Mouse (Mus musculus) A20 (cell line): ENCODE results near the gene Syce3.

Source experiments
- DNase-seq: peaks from one replicate; pipeline ENCODE4 v3.0.0-alpha.2; 2011; ENCODE audit warnings: low read depth, low spot score

Syce3 gene

DNA sequence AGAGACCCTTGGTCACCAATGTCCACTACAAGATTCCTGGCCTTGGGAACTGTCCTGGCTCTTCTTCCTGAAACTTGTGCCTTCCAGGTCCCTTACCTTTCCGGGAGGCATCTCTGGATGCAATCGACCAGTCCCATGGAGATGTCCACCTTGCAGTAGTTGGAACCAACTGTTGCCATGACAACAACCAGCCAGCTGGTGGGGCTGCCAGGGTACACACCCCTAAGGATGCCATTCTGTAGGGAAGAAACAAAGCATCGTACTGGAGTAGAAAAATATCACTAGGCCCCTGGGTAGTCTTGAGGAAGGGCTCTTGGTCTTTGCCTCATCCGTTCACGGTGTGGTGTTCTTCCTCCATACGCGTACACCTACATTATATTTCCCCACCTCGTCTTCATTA is 14.3 kb upstream of the Syce3 start:
- no peak for DNase-seq

- no peak for DNase-seq
These were observed 11.6 kb upstream of the Syce3 start for GRCm38 (mm10) chr15:89421938-89422337.

- DNase-seq = no peak
These were observed 5.0 kb upstream of the Syce3 start for GRCm38 (mm10) chr15:89415282-89415681.

- DNase-seq = no peak
These were observed 3.6 kb downstream of the Syce3 start for GRCm38 (mm10) chr15:89406691-89407090.

DNA sequence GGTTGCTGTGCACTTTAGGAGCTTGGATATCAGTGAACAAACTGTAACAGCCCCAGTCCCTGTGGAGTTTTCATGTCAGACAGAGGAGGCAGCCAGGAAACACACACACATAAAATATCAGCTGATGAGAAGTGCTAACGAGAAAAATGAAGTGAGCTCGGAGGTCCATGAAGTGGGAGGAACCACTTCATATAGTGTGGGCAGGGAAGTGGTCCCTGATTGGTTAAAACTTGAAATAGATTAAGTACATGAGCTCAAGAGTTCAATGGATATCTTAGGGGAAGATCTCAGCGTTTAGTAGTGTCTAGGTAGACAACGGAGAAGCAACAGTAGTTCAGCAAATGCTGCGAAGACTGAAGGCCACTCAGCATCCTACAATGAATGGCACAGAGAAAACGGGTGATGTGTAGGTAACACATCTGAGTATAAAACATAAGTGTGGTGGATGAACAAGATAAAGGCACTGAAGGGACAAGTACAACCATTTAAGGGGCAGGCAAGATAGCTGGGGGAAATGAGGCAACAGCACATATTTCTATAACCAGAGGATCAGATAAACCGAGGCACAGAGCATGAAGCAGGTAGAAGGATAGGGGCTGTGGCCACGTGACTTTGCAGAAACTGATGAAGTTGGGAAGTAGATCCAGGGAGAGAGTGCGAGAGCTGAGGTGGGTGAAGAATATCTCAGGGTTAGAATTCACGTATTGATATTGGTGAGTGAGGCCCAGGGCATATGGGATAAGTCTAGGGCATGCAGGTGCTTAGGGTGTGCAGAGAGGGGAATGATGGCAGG is 5.3 kb downstream of the Syce3 start:
- no peak for DNase-seq

DNA sequence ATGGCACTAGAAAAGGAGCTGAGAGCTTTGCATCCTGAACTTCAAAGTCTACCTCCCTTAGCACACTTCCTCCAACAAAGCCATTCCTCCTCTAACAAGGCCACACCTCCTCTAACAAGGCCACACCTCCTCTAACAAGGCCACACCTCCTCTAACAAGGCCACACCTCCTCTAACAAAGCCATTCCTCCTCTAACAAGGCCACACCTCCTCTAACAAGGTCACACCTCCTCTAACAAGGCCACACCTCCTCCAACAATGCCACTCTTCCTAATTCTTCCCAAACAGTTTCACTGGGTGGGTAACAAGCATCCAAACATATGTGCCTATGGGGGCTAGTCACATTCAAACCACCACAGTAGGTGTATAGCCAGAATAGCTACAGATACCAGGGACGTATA is 7.8 kb downstream of the Syce3 start:
- peak; percentile 20 for DNase-seq

GRCm38 (mm10) chr15:89399716-89400115 is 10.6 kb downstream of the Syce3 start:
- DNase-seq = no peak

- no peak for DNase-seq
These were observed 12.2 kb downstream of the Syce3 start for GRCm38 (mm10) chr15:89398146-89398545.

- DNase-seq = no peak
These were observed 13.4 kb downstream of the Syce3 start for GRCm38 (mm10) chr15:89396883-89397282.

DNA sequence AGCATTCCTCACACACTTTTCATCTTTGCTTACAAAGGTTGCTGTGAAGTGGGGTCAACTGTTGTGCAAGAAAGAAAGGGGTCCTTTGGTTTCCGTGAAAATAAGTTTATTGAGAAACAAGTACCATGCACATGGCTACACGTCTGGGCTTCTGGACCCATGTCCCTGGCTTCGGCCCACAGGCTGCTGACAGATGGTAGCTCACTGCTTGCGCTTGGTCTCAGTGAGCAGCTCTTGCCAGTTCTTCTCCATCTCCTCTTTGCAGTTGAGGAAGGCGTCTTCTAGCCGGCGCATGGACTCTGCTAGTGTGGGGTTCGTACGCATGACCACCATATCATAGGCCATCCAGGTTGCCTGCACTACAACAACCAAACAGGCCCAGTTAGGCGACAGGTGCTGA is 20.2 kb downstream of the Syce3 start:
- no peak for DNase-seq

DNA sequence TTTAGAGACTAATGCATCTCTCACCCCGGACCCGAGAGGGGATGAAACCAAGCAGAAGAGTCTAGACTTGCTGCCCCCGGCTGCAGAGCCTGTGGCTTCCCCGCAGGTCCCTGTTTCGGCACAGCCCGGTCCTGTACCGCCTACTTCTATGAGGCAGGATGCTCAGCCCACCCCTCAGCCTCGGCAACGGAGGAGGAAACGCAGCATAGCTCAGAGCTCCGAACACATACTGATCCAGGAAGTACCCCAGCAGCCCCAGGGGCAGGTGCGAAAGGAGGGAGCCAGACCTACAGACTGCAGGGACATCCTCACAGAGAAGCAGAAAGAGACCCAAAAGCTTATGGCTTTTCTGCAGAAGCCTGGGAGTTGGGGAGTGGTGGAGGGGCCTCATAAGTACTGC is 23.2 kb downstream of the Syce3 start:
- no peak for DNase-seq

DNA sequence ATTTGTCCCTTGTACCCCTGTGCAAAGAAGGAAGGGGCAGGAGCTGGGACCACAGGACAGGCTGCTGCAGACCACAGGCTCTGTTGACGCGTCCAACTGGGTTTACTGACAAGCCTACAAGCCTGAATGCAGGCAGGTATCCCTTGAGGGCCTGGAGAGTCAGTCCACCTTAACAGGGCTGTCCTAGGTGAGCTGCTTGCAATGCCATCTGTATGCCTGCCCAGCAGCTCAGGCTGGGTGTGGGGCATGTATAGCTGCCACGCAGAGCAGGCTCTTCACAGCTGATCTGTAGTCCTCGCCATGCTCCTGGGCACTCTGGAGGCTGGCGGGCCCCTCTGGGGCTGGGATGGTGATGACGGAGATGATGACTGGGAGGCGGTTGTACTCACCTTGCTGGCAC is 25.7 kb downstream of the Syce3 start, which contains the start of gene Klhdc7b:
Klhdc7b (plus strand) TSS at position 301 of the 400 bp plus-strand sequence.
- DNase-seq = no peak

GRCm38 (mm10) chr15:89379429-89379828 is 30.9 kb downstream of the Syce3 start:
- no peak for DNase-seq

- DNase-seq = no peak
These were observed 31.4 kb downstream of the Syce3 start, which contains the start of gene Odf3b for GRCm38 (mm10) chr15:89378831-89379401. Gene Odf3b, minus strand, starts transcription at chr15:89379282.

DNA sequence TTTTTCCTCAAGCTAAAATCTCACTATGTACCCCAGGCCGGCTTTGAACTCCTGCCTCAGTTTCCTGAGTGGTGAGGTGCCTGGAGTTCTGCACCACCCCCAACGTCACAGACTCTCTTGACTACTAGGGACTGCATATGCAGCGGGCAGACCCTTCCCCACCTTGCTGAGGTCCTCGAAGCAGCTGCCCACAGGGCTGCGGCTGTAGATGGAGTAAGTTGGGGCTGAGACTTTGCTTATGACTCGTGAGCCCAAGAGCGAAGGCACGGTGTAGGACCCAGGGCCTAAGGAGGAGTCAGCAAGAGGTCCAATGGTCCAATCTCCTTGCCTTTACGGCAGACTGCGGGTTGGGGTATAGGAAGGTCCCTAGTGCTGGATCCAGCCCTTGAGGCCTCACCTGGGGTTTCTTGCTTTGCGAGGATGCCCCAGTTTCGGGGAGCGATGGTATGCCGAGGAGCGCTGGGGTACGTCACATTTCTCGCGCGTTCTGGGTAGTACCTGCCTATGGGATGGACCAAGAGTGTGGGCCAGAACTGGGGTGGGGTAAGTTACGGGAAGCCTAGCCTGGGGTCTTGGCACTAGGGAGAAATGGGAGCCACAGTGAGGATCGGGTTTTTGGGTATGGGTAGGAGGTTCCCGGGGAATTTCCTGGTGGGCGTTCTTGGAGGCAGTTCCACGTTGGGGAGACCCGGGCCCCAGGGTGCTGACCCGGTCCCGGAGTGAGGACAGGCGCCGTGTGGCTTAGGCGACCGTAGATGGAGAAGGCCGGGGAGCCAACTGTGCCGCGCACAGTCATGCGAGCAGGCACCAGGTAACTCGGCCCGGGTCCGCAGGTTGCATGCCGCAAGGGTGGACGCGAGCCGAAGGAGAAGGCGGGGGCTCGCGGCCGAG is 32.1 kb downstream of the Syce3 start:
- DNase-seq = no peak

DNA sequence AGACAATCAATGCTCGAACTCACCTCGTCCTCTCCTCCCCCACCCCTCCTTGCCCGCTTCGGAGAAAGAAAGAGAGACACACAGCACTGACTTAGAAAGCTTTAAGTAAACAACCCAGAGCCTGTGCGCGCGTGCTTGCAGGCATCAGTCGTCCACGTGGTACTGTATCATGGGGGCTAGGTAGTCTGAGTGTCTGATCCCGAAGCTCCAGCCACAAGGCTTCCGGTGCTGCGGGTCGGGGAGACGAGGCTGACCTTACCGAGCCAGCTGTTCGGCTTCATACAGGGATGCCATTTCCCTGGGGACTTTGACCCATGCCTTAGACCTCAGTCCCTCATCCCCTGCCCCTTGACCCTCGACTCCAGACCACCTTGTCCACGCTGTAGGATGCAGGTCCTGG is 32.9 kb downstream of the Syce3 start:
- no peak for DNase-seq

GRCm38 (mm10) chr15:89376957-89377356 is 33.3 kb downstream of the Syce3 start, which contains the start of gene Tymp:
Gene Tymp, minus strand, starts transcription at chr15:89377039.
- no peak for DNase-seq

DNA sequence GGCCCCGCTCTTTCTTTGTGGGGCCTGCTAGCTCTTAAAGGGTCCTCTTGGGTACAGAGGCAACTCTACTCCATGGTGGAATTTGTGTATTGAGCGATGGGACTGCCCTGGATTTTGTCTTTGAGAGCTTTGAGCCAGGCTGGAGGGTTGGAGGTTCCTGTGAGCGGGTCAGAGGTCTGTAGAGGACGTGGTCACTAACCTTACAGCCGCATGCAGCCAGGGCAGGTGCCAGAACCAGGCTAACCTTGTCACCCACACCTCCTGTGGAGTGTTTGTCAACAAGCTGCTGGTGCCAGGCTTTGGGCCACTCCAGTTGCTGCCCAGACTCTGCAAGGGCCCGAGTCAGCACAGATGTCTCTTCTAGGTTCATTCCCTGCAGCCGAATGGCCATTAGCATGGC is 34.3 kb downstream of the Syce3 start:
- DNase-seq = no peak

- DNase-seq = no peak
These were observed 35.3 kb downstream of the Syce3 start for GRCm38 (mm10) chr15:89374801-89375534.

GRCm38 (mm10) chr15:89374340-89374739 is 36.0 kb downstream of the Syce3 start:
- DNase-seq = no peak

GRCm38 (mm10) chr15:89373762-89374248 is 36.5 kb downstream of the Syce3 start, which contains the start of gene Sco2:
Gene Sco2, minus strand, starts transcription at chr15:89373846.
- DNase-seq = peak; percentile 95
